Mouse (Mus musculus): ENCODE data around the gene Tfip11.

Gene Tfip11

DNA sequence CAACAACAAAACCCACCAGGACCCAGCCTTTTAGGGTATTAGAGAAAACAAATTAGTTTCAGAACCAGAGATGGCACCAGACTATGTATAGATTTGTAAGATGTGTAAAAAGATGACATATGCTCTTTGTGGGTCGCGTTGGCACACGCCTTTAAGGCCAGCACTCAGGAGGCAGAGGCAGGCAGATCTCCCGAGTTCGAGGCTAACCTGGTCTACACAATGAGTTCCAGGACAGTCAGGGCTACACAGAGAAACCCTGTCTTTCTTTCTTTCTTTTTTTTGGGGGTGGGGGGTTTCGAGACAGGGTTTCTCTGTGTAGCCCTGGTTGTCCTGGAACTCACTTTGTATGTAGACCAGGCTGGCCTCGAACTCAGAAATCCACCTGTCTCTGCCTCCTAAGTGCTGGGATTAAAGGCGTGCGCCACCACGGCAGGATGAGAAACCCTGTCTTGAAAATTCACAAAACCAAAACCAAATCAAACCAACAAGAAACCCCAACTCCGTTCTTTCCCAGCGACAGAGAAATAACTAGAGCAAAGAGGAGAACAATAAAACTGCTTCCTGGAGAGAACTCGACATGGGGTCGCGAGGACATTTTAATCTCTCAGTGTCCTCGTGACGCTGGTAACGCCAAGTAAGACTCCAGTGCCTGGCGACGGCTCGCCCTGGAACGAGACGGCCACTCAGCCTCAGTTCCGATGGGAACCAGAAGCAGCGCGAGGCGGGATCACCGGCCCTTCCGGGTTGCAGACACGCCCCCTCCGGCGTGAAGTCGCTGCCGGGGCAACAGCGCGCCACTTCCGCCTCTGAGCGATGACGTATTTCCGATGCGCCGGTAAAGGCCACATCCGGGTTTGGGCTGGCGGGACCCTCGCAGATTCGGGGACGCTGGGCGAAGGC, at the start of gene Tfip11:
Tfip11 (plus strand) TSS at position 813 of the 900 bp plus-strand sequence.
- DNase-seq (ENCODE audit: low spot score) = peak; percentile 96

DNA sequence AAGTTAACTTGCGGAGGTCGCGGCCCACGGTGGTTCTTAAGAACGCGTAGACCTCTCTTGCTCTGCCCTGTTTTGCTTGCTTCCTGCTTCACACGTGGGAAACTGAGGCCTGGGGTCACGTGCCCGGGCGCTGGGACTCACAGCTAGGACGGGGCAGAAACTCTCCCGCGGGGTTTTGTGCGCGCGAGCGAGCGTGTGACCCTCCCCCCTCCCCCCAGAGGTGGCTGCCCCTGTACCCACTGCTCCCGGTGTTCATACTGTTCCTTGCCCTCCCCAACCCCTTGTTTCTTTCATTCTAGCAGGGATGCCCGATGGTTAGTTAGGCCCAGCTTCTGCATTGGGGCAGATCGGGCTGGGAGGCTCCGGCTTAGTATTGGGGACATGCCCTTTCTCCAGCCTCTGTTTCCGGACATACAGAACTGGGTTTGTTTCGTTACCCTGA, 49.2 kb upstream of the Tfip11 start:
- DNase-seq (ENCODE audit: low spot score) = no peak

DNA sequence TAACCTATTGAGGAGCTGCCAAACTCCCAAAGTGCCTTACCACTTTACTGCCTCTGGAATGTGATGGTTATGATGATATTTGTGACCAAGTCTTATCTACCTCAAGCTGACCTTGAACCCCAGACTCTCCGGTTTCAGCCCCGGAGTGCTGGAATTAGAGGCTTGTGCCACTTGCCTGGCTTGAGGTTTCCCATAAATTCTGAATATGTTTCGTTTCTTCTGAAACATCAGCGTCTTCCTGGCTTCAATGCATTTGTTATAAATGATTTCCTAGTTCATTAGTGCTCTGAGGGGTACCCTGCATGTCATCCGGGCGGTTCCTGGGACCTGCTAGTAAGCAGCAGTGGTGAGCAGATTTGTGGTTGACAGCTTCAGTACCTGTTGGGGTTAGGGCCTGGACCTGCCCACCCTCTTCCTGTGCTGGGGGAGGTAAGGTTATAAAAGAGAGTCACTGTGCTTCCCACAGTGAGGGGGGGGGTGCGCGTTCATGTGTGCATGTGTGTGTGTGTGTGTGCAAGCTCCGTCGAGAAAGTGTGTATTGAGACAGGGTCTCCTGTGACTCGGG, 48.2 kb upstream of the Tfip11 start:
- no peak for DNase-seq (ENCODE audit: low spot score)

- DNase-seq (ENCODE audit: low spot score) = no peak
Observed at GRCm38 (mm10) chr5:112279181-112280021, 46.8 kb upstream of the Tfip11 start.

DNA sequence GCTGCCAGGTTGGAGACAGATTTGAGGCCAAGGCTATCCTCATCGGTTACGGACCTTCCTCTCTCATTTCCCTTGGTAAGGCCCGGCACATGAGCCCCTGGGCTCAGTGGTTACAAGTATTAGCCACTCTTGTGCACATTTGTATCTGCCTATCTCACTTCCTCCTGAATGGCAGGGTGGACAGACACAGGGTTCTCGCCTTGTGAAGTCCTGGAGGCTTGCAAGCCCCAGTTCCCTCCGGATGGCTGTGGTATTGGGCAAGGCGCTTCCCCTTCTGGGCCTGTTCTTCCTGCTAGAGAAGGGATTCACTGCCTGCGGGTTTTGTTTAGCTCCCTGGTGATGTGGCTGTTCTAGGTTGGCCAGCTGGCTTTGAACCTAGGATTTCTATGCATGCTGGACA, 46.0 kb upstream of the Tfip11 start:
- DNase-seq (ENCODE audit: low spot score) = peak; percentile 56

GRCm38 (mm10) chr5:112280863-112281660, 45.1 kb upstream of the Tfip11 start:
- no peak for DNase-seq (ENCODE audit: low spot score)

GRCm38 (mm10) chr5:112281676-112282075, 44.5 kb upstream of the Tfip11 start:
- DNase-seq (ENCODE audit: low spot score) = no peak

DNA sequence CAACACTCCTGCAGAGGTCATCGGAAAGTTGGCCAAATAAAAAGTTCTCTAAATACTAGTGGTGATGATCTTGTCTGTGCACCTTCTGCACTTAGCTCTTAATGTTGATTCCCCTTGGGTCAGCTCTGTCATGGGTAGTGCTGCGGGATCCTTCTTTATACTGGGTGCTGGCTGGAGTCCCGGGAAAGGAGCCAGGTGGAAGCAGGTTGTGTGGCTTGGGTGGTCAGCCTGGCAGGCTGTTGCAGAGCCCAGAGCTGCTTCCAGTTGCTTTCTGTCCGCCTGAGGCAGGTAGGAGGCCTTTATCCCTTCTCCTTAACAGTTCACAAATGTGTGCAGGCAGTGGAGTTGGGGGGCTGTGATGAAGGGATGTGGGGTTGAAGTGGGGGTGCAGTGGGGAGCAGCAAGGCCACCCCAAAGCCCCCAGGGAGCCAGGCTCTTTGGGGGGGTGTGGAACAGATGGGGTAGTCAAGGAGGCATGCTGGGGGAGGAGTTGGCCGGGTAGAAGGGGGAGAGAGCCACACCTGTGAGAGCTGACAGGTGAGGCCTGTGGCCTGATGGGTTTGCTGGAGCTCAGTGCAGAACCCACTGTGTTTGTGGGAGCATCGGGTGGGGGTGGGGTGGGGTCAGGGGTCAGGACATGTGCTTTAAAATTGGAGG, 43.9 kb upstream of the Tfip11 start:
- no peak for DNase-seq (ENCODE audit: low spot score)

GRCm38 (mm10) chr5:112282780-112283482, 43.2 kb upstream of the Tfip11 start:
- DNase-seq (ENCODE audit: low spot score) = no peak

GRCm38 (mm10) chr5:112283543-112284202, 42.5 kb upstream of the Tfip11 start:
- no peak for DNase-seq (ENCODE audit: low spot score)

DNA sequence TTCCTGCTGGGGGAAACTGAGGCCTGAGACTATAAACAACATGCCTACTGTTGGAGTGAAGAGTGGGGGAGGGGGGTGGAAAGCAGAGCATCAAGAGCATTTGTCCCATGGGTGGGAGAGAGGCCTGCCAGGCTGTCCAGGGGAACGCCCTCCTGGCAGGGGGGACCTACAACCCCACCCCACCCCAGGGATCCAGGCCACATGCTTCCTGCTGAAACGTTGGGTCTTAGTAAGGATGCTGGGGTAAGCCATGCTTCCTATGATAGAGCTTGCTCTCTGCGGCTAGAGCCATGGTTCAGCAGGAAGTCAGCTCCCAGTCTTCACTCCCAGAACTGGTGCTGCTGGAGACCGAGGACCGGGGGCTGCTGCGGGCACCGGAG, 42.0 kb upstream of the Tfip11 start:
- DNase-seq (ENCODE audit: low spot score) = no peak

DNA sequence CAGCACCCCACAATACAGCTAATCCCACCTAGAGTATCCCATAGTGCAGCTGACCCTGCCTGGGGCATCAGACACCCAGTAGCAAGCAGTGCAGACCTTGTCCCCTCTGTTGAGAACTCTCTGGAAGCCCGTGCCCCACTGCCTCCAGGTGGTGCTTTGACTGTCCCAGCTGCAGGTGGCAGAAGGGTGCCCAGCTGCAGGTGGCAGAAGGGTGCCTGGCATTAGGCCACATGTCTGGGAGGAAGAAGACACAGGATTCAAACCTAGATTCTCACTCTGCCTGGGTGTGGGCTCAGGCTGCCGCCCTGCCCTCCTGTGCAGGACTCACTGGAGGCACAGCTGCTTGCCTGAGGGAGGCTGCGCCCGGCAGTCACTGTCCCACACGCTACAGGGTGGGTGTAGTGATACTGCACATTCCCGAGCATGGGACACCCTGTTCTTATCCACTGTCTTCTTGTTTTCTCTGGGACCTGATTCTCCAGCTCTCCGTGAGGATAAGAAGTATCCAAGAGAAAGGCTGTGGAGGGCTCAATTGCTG, 40.5 kb upstream of the Tfip11 start:
- no peak for DNase-seq (ENCODE audit: low spot score)

DNA sequence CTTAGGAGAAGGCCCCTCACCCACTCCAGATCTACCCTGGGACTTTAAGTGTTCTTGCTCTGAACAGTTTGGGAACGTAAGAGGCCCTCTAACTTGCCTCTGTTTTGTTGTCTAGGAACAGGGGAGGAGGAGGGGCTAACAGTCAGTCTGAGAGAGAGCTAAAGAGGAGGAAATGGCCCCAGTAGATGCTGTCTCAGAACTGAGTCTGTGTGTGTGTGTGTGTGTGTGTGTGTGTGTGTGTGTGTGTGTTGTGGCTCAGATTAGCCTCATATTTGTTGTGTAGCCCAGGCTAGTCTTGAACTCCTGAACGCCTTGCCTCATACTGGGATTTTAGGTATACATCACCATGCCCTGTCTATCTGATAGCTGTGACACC, 39.6 kb upstream of the Tfip11 start:
- DNase-seq (ENCODE audit: low spot score) = no peak

DNA sequence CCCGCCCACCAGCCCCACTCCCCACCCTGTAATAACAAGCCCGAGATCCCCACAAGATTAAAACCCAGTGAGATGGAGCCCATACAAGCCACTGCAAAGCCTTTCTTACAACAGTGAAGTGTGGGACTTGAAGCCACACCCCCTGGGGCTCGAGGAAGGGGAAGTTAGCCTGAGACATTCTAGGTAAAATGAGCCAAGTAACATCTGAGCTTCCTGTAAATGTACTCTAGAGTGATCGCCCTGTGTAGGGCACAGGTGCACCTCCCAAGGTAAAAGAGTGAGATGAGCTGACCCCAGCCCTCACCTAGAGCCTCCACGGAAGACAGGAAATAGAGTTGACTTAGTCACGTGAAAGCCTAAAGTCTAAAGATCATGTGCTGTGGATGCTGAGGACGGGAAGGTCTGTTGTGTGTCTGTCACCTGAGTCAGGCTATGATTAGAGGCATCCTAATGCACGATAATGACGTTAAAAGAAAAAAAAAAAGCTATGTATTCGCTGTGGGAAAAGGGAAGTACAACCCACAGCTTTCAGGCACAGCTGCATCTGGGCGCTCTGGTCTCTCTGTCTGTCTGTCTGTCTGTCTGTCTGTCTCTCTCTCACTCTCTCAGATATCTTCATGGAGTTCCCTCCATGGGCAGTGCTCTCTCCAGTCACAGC, 39.0 kb upstream of the Tfip11 start:
- no peak for DNase-seq (ENCODE audit: low spot score)

DNA sequence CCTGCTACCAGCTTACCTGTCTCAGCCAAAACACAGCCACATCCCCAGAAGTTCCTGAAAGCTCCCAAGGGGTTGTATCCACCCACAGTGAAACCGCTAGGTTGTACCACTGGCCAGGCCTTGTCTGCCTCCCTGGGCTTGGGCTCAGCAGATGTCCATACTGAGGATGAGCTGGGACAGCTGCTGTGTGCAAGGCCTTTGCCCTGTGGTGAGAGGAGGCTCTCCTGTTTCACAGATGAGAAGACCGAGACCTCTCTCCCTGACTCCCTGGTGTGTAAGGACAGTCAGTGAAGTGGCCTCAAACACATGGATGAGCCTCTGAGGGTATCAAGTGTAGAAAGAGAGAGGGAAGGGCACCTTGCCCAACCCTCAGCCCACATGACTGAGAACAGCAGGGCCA, 38.5 kb upstream of the Tfip11 start:
- no peak for DNase-seq (ENCODE audit: low spot score)

DNA sequence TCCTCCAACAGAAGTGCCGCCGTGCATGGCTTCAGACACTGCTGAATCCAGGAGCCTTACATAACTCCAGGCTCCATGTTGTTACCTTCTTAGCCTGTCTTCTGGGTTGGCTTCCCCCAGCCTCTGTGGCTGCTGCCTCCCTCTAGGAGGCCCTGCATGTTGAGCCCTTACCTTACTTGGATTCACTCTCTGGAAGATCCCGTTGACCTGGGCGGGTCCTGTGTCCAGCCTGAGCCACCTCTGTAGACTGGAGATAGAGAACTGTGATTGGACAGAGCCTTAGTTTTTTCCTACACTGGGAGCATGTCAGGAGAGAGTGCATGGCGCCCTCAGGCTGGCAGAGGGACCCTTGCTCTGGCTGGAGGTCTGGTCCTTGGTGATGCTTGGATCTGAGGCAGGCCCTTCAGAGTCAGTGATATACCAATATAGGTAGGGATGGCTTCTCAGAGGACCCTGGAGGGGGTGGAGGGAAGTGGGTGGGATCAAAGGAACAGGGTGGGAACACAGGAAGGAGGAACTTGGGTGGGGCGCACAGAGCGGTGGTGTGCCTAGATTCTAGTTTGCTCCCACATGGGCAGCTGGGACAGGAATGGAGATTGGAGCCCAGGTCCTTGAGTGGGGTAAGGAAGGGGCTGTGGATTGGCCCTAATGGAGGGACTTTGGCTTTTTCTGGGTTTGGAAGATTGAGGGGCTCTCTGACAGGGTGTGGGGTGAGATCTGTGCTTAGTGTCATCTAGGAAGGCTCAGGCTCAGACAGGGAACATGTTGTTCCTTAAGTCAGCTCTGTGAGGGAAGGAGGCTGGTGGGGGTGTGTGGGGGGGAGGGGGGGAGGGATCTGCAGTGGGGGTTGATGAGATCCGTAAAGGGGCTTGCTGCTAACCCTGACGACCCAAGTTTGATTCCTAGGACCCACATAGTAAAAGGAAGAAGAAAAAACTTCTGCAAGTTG, 37.7 kb upstream of the Tfip11 start:
- DNase-seq (ENCODE audit: low spot score) = no peak

GRCm38 (mm10) chr5:112289236-112289635, 36.9 kb upstream of the Tfip11 start:
- no peak for DNase-seq (ENCODE audit: low spot score)
